Mouse (Mus musculus): Measurements from ENCODE around the gene Cux2.

- TF ChIP-seq SMC3 (IDR thresholded peaks at IDR 0.05; ENCODE audit: low read depth, low read length) (no peak), USF1 (IDR thresholded peaks at IDR 0.05; ENCODE audit: low read depth, low read length) (no peak), ELF1 (IDR thresholded peaks at IDR 0.05; ENCODE audit: low read depth, low read length) (no peak), MEF2A (IDR thresholded peaks at IDR 0.05; ENCODE audit: borderline replicate concordance, low read depth, low read length) (no peak), CTCF (conservative IDR thresholded peaks at IDR 0.05 in 1 of 2, IDR thresholded peaks at IDR 0.05 in 1 of 2; ENCODE audit: low read depth in 2 of 2, low read length in 2 of 2) (no peak), EP300 (IDR thresholded peaks at IDR 0.05; ENCODE audit: low read length) (no peak), ETS1 (conservative IDR thresholded peaks at IDR 0.05; ENCODE audit: low read depth, low read length) (no peak), USF2 (conservative IDR thresholded peaks at IDR 0.05; ENCODE audit: low read depth, low read length) (no peak)
Measured at GRCm38 (mm10) chr5:121878703-121879102, 171.2 kb downstream of the Cux2 start.
